Mouse (Mus musculus) adrenal gland, postnatal 25 days (tissue): Measurements from ENCODE around the gene Ripor1. TPM values are rescaled to one million over a fixed set of nuclear protein-coding genes. Genes with fewer than 3 reads are reported as not detected.

ENCODE experiments used
- DNase-seq: peaks from one replicate; pipeline ENCODE4 v3.0.0; 2021; ENCODE audit warnings: mixed read lengths
- microRNA-seq, 2 experiments: library from miRNA; unstranded; fragments of <30 nt; microRNA quantifications; one replicate each; pipeline ENCODE4 v1.2.0; 2021
- total RNA-seq: library from RNA; stranded (reverse); gene quantifications from 2 replicates; pipeline ENCODE4 v1.2.3, GENCODE M21; 2021

The Ripor1 gene
- total RNA-seq, 1 experiment from 2014 or later, result 33.5 TPM

GRCm38 (mm10) chr8:105629337-105629736 is 24.3 kb downstream of the Ripor1 start:
- no peak for DNase-seq

GRCm38 (mm10) chr8:105634771-105635458 is 29.9 kb downstream of the Ripor1 start:
- no peak for DNase-seq

GRCm38 (mm10) chr8:105635481-105635880 is 30.4 kb downstream of the Ripor1 start:
- no peak for DNase-seq

DNA sequence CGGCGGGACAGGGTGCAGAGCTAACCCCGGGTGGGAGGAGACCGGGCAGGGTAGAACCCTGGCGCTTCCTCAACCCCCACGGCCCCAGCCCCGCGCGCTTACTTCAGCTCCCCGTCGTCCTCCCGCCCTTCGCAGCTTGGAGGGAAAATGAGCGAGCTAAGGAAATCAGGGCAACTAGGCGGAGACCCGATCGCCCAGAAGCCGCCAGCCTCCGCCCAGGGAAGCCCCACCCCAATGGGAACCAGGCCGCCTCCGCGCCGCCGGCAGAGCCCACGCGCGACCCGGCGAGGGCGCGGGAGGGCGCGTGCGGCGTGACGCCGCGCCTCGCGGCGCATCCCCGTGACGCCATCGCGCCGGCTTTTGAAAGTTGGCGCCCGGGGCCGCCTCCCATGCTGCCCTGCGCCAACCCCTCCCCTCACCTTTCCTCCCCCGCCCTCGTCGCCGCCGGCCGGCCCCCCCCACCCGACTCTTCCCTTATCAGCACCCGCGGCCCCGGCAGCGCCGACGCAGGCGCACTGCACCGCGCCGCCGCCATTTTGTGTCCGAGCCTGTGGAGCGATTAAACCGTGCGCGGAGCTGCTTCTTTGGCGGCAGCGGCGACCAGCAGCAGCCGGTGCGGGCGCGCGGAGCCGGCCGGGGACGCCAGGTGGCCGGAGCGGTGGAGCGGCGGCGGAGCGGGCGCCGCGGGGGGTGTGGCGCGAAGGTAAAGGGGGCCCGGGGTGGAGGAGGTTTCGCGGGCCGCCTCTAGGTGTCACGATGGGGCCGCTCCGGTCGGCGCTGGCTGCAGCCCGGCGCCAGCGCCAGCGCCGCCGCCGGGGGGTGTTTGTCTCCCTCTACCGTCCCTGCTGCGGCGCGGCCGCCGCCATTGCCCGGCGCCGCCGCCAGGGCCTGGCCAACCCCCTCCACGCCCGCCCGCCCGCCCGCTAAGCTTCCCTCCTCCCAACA is 31.2 kb downstream of the Ripor1 start, which contains the start of gene Ctcf:
Gene Ctcf (plus strand): TSS at position 551 of the 945 bp plus-strand sequence.
- peak; percentile 93 for DNase-seq

DNA sequence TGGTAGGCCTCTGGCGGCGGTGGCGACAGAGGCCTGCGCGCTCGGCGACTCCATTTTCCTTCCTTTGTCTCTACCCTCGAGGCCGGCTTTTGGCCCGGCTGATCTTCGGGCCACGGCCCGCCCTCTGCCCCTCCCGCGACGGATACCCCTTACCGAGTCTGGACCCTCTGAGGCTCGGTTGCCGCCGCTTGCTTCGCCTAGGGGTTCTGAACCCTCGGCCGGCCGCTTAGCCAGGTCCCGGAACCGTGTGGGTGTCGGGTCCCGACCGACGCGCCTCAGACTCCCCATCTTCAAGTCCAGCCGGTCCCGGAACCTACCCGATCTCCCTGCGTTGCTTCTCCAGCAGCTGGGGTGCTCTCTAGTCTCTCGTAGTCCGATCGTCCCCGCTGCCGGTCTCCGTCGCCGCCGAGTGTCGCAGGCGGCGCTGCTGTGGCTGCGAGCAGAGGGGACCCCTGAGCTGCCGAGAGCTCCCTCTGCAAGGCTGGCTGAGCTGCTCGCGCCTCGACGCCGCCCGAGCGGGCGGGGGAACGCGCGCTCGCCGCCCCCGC is 32.0 kb downstream of the Ripor1 start, which contains the start of gene Agrp:
Gene Agrp (minus strand): TSS at position 431 of the 548 bp plus-strand sequence.
- DNase-seq, result peak; percentile 54

DNA sequence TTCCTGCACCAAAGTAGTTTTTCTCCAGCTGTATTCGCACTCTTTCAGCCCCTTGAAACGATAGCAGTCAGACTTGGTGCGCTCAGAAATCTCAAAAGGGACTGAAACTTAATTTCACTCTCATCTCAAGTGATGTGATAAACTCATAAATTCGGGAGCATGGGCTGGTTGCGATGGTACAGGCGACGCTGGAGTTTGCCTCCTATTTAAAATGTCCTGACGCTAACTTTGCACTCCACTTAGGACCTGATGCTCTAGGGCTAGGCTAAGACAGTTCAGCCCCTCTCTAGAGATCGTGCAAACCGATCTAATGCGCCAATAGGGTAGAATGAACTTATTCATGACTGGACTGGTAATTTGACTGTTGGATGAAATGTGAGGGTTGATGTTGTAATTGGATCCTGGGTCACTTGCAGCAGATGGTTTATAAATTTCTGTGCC is 32.6 kb downstream of the Ripor1 start:
- DNase-seq, result no peak

GRCm38 (mm10) chr8:105638510-105638909 is 33.5 kb downstream of the Ripor1 start:
- DNase-seq, result no peak

DNA sequence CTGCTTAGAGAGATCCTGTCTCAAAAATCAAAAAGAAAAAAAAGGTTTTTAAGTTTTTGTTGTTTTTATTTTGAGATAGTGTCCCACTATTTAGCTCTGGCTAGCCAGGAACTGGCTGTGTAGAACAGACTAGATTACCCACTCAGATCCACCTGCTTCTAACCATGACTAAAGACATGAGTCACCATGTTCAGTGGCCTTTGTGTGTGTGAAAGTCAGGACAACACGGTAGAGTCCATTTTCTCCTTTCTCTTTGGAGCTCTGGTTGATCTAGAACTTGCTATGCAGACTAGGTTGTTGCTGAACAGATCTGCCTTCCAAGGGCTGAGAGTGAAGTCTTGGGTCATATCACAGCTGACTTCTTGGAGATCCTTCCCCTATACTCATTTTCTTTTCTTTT is 34.8 kb downstream of the Ripor1 start:
- no peak for DNase-seq

DNA sequence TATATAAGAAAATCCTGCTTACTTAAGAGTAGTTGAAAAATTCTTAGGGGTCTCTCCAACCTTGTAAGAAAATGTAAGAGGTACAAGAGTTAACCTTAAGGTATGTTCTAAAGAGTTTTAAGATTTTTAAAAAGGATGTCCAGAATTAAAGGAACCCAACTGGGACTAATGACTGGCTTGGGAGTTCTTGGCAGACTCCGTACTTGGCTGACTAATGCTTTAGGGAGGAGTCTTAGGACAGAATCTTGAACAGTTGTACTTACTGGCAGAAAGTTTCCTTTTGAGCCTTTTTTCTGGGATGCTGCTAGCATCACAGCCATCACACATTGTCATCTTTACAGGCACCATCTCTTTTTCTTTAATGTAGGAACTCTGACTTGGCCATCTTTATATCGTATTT is 35.5 kb downstream of the Ripor1 start:
- no peak for DNase-seq

- DNase-seq, result no peak
Measured at GRCm38 (mm10) chr8:105645205-105645604, 40.1 kb downstream of the Ripor1 start.

DNA sequence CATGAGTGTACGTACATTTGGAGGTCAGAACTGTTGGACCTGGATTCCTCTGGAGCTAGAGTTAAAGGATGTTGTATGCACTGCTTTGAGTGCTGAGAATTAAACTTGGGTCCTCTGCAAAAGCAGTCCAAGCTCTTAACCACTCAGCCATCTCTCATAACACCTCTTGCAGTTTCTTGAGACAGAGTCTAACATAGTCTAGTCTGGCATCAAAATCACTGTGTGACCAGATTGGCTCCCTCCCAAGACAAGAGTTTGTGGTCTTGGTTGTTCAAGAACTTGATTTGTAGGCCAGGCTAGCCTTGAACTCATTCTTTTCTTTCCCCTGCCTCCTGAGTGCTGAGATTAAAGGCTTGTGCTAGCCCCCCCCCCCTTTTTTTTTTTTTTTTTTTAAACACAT is 43.9 kb downstream of the Ripor1 start:
- DNase-seq, result no peak

DNA sequence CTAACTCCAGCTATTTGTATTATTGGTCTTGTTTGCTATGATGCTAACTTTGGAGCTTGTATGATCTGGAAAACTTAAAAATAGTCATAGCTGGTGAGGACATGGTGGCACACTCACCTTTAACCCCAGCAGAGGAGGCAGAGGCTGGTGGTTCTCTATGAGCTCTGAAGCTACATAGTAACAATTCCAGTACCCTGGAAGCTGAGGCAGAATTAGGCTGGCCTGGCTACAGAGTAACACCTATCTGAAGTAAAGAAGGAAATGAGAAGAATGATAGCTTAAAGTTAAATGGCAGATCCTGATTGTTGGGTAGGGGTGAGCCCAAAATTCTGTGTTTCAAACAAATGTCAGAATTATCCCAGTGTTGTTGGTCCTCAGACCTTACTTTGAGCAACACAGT is 52.6 kb downstream of the Ripor1 start:
- no peak for DNase-seq

- no peak for DNase-seq
Measured at GRCm38 (mm10) chr8:105661167-105661566, 56.1 kb downstream of the Ripor1 start.

Small RNAs within 50 kb of the gene (microRNA-seq; reads per million reads assigned to microRNA genes)
- 0.34 to 0.36 reads per million in 2 experiments for gene Mir1966

Other genes starting within 250 kb of the Ripor1 start
- 0.76 and 0.82 TPM in 2 replicates for gene Plekhg4, start 232.0 kb upstream of the Ripor1 start, total RNA-seq
- not detected in 2 replicates for gene Kctd19, start 191.8 kb upstream of the Ripor1 start, total RNA-seq
- gene Lrrc36, start 191.7 kb upstream of the Ripor1 start, total RNA-seq, result 3.8 and 6.1 TPM in 2 replicates
- gene Tppp3, start 133.7 kb upstream of the Ripor1 start, total RNA-seq, result 22.7 and 27.4 TPM in 2 replicates
- 17.7 and 20.6 TPM in 2 replicates for gene Zdhhc1, start 108.4 kb upstream of the Ripor1 start, total RNA-seq
- gene Hsd11b2, start 86.5 kb upstream of the Ripor1 start, total RNA-seq, result 0.15 TPM in 1 of 2 replicates, not detected in the other
- 108 and 110 TPM in 2 replicates for gene Atp6v0d1, start 39.2 kb upstream of the Ripor1 start, total RNA-seq
- 61.5 and 74.2 TPM in 2 replicates for gene Ctcf, start 31.3 kb downstream of the Ripor1 start, total RNA-seq
- 1.2 TPM in 1 of 2 replicates, not detected in the other for gene Agrp, start 32.1 kb downstream of the Ripor1 start, total RNA-seq
- 1.4 and 2.4 TPM in 2 replicates for gene Carmil2, start 81.0 kb downstream of the Ripor1 start, total RNA-seq
- 20.9 and 26.3 TPM in 2 replicates for gene Acd, start 95.8 kb downstream of the Ripor1 start, total RNA-seq
- 10.1 and 10.4 TPM in 2 replicates for gene Pard6a, start 95.9 kb downstream of the Ripor1 start, total RNA-seq
- not detected in 2 replicates for gene 4933405L10Rik, start 102.4 kb downstream of the Ripor1 start, total RNA-seq
- gene Enkd1, start 103.0 kb downstream of the Ripor1 start, total RNA-seq, result 4.0 and 7.7 TPM in 2 replicates
- gene Gfod2, start 153.4 kb downstream of the Ripor1 start, total RNA-seq, result 9.3 and 9.6 TPM in 2 replicates
- gene Ranbp10, start 222.1 kb downstream of the Ripor1 start, total RNA-seq, result 25.4 and 29.5 TPM in 2 replicates
- gene Tsnaxip1, start 222.5 kb downstream of the Ripor1 start, total RNA-seq, result not detected in 2 replicates
- gene Cenpt, start 248.0 kb downstream of the Ripor1 start, total RNA-seq, result 7.5 and 9.2 TPM in 2 replicates
- 38.0 and 40.1 TPM in 2 replicates for gene Thap11, start 249.9 kb downstream of the Ripor1 start, total RNA-seq